Mouse (Mus musculus) erythroblast, embryonic 14.5 days (primary cell): Measurements from ENCODE around the gene Dchs2.

Experiments used
- GATA1 ChIP-seq: IDR thresholded peaks from 2 replicates; pipeline ENCODE4 v1.6.1; 2012; ENCODE audit warnings: low read length, inconsistent platforms, mixed read lengths
- TAL1 ChIP-seq: IDR thresholded peaks from 3 replicates; pipeline ENCODE4 v1.6.1; 2012; ENCODE audit warnings: low read length, inconsistent platforms, mixed read lengths

DNA sequence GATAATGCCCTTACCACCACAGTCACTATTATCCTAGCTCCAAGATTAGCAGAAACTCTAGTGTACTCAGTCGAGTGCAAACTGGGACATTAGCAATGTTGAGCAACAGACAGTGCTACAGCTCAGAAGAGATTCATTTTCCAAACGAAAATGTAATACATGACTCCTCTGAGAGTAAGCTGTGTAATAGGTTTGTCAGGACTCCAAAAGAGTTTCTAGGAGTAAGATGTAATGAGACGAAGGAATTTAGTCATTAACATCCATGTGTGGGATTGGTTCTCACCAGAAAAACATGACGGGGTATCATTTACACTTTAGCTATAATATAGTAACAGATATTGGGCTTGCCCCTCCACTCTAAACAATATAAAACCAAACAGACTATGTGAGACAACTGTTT lies 90.3 kb downstream of the Dchs2 start:
- TF ChIP-seq TAL1, result no peak
- no peak for TF ChIP-seq GATA1
